Mouse (Mus musculus) mouse trophoblast stem cell (cell line): Measurements from ENCODE around the gene Aatf.
"Not testable (repeated sequence)": the region's sequence is repeated elsewhere in the genome, so short reads cannot be mapped to it uniquely, and the experiment has no call there.

Experiments
- in situ Hi-C, 2 experiments: fragments of 300-500 bp; cut with MseI, MboI; formaldehyde crosslinking; loops; 2 replicates in 1 of 2; 3 replicates in 1 of 2; pipeline ENCODE4 v1.15.1; 2025

Aatf gene

GRCm38 (mm10) chr11:84442554-84443331, 70.6 kb downstream of the Aatf start:
- in situ Hi-C loops: no loop called here

- in situ Hi-C loops: no loop called here
These were observed 72.9 kb downstream of the Aatf start for GRCm38 (mm10) chr11:84440402-84440801.

DNA sequence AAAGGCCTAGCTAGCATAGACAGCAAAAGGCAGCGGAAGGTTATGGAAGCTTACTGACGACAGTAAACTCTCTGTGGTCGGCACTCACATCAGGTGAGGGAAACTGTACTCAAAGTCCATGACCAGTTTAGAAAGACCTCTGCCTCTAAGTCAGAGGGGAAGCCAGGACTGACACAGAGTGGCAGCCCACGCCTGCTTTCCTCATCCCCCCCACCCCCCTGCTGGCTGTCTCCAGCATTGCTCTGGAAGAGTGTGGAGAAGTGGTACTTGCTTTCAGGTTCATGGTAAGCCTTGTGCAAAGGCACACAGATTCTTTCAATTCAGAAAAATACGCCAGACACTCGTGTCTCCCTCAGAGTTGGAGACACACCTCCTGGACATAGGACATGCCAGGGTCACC, 78.4 kb downstream of the Aatf start:
- in situ Hi-C loops: no loop called here

- in situ Hi-C loops: no loop called here
These were observed 83.0 kb downstream of the Aatf start for GRCm38 (mm10) chr11:84430336-84430735.

DNA sequence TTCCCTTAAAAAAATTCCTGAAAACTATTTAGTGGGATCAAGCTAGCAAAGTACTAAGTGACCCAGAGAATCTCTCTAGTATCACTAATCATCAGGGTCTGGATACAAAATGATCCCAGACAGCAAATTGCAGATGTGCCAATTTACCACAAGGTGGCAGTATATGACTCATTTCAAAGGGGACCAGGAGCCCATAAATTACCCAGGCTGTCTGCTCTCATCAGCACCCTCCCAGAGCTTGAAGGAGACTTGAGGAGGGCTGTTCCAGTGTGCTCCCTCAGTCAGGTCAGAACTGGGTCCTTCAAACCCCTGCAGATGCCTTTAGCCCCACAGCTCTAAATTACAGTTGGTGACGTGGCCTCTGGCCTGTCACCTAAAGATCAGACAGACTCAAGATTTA, 83.7 kb downstream of the Aatf start:
- in situ Hi-C loops: loop anchor here in 1 of 2 experiments (10.0 kb wide), 1 partner anchor 375 kb away; no protein-coding TSS in a partner anchor

- in situ Hi-C loops: loop anchor here in 1 of 2 experiments (10.0 kb wide), 1 partner anchor 378 kb away; no protein-coding TSS in a partner anchor
These were observed 86.7 kb downstream of the Aatf start for GRCm38 (mm10) chr11:84426633-84426998.

DNA sequence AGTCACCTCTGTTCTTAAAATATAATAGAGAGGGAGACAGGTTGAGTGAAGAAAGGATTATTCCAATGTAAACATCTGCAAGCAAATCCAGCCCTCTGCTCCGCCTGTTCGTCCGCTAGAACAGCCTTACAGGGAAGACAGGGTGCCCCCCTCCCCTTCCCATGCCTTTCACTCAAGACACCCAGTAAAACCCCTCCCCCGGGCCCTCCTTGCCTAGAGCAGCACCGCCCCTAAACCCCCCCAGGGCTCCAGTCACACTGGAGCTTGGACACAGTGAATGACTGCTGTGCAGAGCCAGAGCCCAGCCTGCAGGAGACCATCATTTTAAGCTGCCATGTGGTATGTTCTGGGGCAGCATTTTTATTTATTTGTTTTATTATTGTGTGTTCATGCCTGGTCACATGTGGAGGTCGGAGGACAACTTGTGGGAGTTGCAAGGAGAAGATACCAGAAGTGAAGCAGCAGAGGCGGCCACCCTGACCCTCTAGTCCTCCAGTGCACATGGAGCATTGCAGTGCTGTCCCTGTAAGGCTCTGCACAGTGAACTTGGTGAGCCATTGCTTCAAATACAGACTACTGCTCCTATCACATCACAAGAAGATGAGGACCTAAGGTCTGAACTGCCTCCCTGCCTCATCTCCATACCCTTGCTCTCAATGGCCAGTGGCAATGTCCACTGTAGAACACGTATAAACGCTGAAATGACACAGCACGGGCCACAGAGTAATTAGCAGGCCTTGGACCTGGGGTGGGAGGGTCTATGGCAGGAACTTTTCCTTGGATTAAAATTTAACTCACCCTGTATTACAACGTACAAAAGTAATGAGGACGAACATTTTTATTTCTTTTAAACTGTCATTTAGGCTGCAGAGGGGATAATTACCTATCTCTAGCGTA, 87.3 kb downstream of the Aatf start:
- in situ Hi-C loops: loop anchor here in 1 of 2 experiments (10.0 kb wide), 1 partner anchor 379 kb away; no protein-coding TSS in a partner anchor

GRCm38 (mm10) chr11:84420779-84421178, 92.5 kb downstream of the Aatf start:
- in situ Hi-C loops: loop anchor here in 1 of 2 experiments (10.0 kb wide), 1 partner anchor 384 kb away; no protein-coding TSS in a partner anchor

DNA sequence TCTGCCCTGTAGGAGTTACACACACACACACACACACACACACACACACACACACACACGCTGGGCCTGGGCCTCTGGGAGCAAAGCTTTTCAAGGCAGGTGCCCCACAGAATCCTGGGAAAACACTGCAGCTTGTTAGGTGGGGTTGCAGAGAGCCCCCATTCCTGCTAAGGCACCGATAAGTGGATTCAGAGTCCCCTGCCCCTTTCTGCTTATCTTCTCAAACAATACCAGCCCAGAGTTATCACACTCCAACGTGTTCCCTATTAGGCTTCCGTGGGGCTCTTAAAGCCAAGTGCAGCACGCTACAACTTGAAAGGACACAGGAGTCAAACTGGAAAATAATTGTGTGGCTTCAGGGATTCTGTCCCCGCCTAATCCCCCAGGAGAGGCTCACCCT, 100.2 kb downstream of the Aatf start:
- in situ Hi-C loops: no loop called here

- in situ Hi-C loops: no loop called here
These were observed 101.0 kb downstream of the Aatf start for GRCm38 (mm10) chr11:84412201-84412934.

- in situ Hi-C loops: no loop called here
These were observed 101.7 kb downstream of the Aatf start for GRCm38 (mm10) chr11:84411642-84412018.

DNA sequence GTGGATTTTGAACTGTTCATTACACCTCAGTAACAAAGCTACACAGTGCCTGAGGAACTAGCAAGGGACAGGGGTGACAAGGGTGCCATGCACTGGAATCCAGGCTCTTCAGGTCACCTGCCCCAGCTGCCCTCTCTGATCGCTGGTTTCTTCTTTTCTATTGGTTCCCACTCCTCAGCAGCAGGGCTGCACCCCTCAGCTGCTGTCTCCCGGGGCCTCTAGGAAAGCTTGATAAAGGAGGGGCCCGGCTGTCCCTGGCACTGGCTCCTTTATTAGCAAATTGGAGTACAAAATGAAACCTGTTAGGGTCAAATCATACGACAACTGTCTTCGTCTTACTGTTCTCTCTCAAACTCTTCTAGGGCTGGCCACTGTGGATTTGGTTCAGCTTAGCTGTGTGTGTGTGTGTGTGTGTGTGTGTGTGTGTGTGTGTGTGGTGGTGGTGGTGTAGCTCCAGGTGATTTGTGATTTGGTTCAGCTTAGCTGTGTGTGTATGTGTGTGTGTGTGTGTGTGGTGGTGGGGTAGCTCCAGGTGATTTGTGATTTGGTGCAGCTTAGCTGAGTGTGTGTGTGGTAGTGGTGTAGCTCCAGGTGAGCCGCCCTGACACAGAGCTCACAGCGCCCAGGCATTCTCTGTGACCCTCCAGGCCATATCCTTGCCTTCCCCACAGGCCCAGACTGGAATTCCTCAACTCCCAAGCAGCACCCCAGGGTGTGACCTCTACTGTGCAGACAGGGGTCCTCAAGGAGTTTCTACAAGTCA, 102.3 kb downstream of the Aatf start:
- in situ Hi-C loops: no loop called here

- in situ Hi-C loops: no loop called here
These were observed 102.9 kb downstream of the Aatf start for GRCm38 (mm10) chr11:84410383-84410782.

- in situ Hi-C loops: no loop called here
These were observed 106.6 kb downstream of the Aatf start for GRCm38 (mm10) chr11:84406733-84407132.

GRCm38 (mm10) chr11:84395010-84395409, 118.3 kb downstream of the Aatf start:
- in situ Hi-C loops: no loop called here

DNA sequence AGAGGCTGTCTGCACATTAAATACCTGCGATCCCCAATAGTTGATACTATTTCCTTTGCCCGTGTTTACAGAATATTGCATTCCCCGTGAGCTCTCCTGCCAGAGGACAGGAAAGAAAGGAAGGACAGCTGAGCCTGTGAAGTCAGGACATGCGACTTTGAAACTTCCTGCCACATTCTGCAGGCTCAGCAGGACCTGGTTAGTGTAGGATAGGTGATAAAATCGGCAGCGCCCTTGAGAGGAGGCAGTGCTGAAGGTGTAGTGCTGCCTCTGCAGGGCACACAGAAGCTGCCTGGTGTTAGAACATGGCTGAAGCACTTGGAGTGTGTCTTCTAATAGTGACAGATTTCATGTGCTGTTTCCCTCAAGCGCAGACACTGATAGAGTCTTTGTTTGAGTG, 119.8 kb downstream of the Aatf start:
- in situ Hi-C loops: no loop called here

- in situ Hi-C loops: not testable (repeated sequence)
These were observed 121.3 kb downstream of the Aatf start for GRCm38 (mm10) chr11:84392066-84392465.

DNA sequence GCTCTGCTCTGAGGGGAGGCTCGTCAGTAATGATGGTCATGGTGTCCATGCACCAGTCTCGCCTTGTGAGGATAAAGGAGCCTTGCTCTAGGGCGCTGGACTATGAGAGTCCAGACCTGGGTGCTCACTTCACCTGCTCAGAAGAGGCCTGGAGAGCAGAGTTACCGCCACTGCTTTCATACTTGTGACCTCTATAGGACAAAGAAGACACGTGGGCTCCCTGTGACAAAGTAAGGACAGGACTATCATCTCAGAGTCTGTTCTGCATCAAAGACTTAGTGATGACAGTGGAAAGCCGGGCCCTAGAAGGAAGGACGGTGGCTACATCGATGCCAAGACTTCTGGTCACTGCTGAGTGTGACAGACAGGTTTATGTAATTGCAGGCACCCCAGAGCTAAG, 122.2 kb downstream of the Aatf start:
- in situ Hi-C loops: no loop called here

DNA sequence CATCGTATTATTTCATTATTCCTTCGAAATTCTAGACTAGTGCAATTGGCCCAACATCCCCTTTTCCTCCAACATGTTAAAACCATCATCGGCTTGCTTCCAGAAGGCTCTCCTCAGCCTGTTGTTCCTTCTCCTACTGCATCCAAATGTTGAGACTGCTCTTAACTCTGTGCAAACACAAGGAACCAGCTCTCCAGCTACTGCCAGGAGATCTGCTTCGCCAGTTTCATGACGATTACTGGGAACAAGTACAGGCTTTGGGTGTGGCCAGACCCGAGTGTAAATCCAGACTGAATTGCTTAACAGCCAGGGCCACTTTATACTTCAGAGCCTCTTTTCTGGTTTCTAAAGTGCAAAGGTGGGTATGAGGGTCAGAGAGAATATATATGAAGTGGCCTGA, 124.0 kb downstream of the Aatf start:
- in situ Hi-C loops: no loop called here

- in situ Hi-C loops: no loop called here
These were observed 129.4 kb downstream of the Aatf start for GRCm38 (mm10) chr11:84383891-84384290.

DNA sequence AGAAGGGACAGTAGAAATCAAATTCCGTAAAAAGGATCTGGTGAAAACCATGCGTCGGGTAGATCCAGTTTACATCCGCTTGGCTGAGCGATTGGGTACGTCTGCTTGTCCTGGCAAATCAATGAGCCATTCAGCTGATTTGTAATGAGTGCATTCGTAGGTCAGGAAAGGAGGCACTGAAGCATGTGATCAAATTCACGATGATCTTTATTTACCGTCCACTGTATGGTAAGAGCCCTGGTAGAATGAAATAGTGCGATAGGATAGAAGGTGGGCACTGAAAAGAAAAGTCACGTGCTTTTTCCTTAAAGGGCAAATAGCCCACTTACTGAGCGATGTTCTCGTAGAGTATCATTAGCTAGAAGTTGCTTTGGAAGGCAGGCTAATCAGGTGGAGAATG, 130.9 kb downstream of the Aatf start:
- in situ Hi-C loops: no loop called here
